Mouse (Mus musculus) brain, embryonic 14.5 days (tissue): ENCODE results near the gene Zfp281.

Source experiments
- CTCF ChIP-seq: fragments of 200-500 bp; IDR thresholded peaks from 2 replicates; pipeline ENCODE4 v1.5.1; 2012; ENCODE audit warnings: inconsistent platforms, mild to moderate bottlenecking, moderate library complexity, borderline replicate concordance; ENCODE audit not compliant: insufficient read depth, insufficient read length; ENCODE audit errors: extremely low read depth
- POLR2A ChIP-seq: fragments of 200-500 bp; IDR thresholded peaks from 2 replicates; pipeline ENCODE4 v1.6.1; 2012; ENCODE audit warnings: mild to moderate bottlenecking, inconsistent platforms, borderline replicate concordance; ENCODE audit not compliant: poor library complexity, insufficient read depth, insufficient read length, severe bottlenecking; ENCODE audit errors: extremely low read depth

DNA sequence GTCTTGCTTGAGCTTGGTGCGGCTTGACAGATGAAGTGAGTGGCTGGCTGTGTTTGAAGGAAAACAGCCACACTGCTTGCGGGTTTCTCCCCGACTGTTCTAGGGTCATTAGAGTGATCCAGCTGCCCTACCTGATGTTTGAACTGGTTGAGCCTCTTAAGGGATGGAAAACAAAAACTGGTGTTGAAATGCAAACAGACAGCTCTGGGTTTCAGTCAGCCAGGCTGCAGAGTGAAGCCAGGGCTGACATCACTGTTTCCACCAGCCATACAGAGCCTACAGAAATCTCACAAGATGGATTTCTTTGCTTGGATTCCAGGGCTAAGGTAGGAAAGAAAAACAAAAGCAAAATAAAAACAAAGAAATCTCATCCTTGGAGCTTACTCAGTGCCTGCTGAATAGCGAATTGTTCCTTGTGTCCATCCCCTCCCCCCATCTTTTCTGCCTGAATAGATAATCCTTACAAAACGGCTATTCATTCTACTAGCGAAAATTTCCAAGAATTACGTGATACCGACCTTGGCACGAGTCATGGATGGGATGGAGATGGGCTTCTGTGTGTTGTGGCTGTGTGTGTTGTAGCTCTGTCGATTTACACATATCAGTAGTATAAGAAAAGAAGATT, 37.4 kb downstream of the Zfp281 start:
- no peak for TF ChIP-seq CTCF
- no peak for TF ChIP-seq POLR2A
